Mouse (Mus musculus) C2C12 (cell line): ENCODE results near the gene Trip11. TPM values are rescaled to one million over a fixed set of nuclear protein-coding genes. Genes with fewer than 3 reads are reported as not detected.

ENCODE experiments used
- H3K27me3 ChIP-seq: one replicate; pipeline ENCODE4 v1.6.1; 2011; ENCODE audit not compliant: control insufficient read depth, insufficient read depth, insufficient read length
- H3K36me3 ChIP-seq: one replicate; pipeline ENCODE4 v1.6.1; 2011; ENCODE audit not compliant: control insufficient read depth, insufficient read depth
- H3K4me3 ChIP-seq: one replicate; pipeline ENCODE4 v1.5.1; 2011; ENCODE audit warnings: mild to moderate bottlenecking, control low read depth; ENCODE audit not compliant: poor library complexity, insufficient read depth, severe bottlenecking
- H3K79me2 ChIP-seq: one replicate; pipeline ENCODE4 v1.6.1; 2011; ENCODE audit not compliant: control insufficient read depth, insufficient read depth
- H3K79me3 ChIP-seq: one replicate; pipeline ENCODE4 v1.6.1; 2011; ENCODE audit warnings: low read depth, control low read depth
- H3ac ChIP-seq: one replicate; pipeline ENCODE3; 2011; ENCODE audit warnings: low read depth; ENCODE audit not compliant: control insufficient read depth, insufficient read length
- CEBPB ChIP-seq: IDR thresholded peaks from one replicate; pipeline ENCODE4 v1.6.1; 2011; ENCODE audit warnings: low read depth, mild to moderate bottlenecking, control low read depth, moderate library complexity
- CTCF ChIP-seq: IDR thresholded peaks from one replicate; pipeline ENCODE4 v1.5.1; 2011; ENCODE audit not compliant: control insufficient read depth, insufficient read depth, insufficient read length
- FOSL1 ChIP-seq: IDR thresholded peaks from one replicate; pipeline ENCODE4 v1.8.0; 2011; ENCODE audit warnings: mild to moderate bottlenecking, low read length; ENCODE audit not compliant: poor library complexity, insufficient read depth, severe bottlenecking
- MAX ChIP-seq: IDR thresholded peaks from one replicate; pipeline ENCODE4 v1.6.1; 2011; ENCODE audit warnings: mild to moderate bottlenecking, control low read depth
- MYOD1 ChIP-seq: IDR thresholded peaks from one replicate; pipeline ENCODE4 v1.6.1; 2011; ENCODE audit warnings: low read depth; ENCODE audit not compliant: control insufficient read depth, insufficient read length
- MYOG ChIP-seq: IDR thresholded peaks from one replicate; pipeline ENCODE4 v1.6.1; 2011; ENCODE audit not compliant: control insufficient read depth, insufficient read length; ENCODE audit errors: extremely low read depth
- USF1 ChIP-seq: IDR thresholded peaks from one replicate; pipeline ENCODE4 v1.6.1; 2011; ENCODE audit warnings: low read depth, mild to moderate bottlenecking, control low read depth, moderate library complexity
- polyA plus RNA-seq: library from polyadenylated mRNA; unstranded; fragments of >200 nt; fragmentation: generic; extraction: Trizol; gene quantifications from one replicate; pipeline ENCODE4 v1.2.1, GENCODE M21; 2012; ENCODE audit warnings: missing spikeins

Trip11 gene
- polyA plus RNA-seq, 1 experiment = 2.4 TPM

DNA sequence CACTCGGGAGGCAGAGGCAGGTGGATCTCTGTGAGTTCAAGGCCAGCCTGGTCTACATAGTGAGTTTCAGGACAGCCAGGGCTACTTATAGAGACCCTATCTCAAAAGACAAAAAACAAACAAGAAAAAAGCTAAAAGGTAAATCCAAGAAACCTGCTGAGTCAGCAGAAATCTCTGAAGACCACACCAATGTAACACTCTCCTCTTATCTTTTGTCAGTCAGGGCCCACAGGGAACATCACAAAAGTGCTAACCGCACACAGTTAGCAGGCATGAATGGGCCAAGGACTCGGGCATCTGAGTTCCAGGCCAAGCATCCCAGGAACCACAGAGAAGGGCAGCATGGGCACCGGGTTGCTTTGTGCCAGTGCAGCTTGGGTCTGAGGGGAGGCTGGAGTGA lies 120.4 kb downstream of the Trip11 start:
- Histone ChIP-seq H3K27me3 (no peaks in the 10 kb centered on the region), H3K36me3 (no peaks in the 10 kb centered on the region), H3K79me2 (no peaks in the 10 kb centered on the region), H3ac (no peak overlapping the region), H3K4me3 (no peak overlapping the region), H3K79me3 (no peaks in the 10 kb centered on the region)
- TF ChIP-seq CTCF = no peak
- no peak for TF ChIP-seq MYOD1
- TF ChIP-seq MAX = no peak
- TF ChIP-seq FOSL1 = no peak
- TF ChIP-seq USF1 = no peak
- TF ChIP-seq CEBPB = no peak
- no peak for TF ChIP-seq MYOG

DNA sequence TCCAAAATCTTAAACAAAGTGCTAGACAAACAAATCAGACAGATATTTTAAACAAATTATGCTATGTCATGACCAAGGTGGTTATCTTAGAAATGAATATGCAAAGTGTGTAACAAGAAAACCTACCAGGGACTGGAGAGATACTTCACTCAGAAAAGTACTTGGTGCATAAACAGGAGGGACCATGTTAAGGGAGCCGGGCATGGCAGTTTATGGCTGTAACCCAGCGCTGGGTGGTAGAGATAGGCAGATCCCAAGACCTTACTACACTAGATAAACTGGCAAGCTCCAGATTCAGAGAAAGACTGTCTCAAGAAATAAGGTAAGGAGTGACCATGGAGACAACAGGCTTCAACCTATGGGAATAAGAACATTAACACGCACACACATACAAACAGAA lies 123.3 kb downstream of the Trip11 start:
- H3K79me3 ChIP-seq = no peaks in the 10 kb centered on the region
- H3ac ChIP-seq = no peak overlapping the region
- no peak overlapping the region for H3K4me3 ChIP-seq
- H3K36me3 ChIP-seq = no peaks in the 10 kb centered on the region
- H3K79me2 ChIP-seq = no peaks in the 10 kb centered on the region
- TF ChIP-seq FOSL1 = no peak
- no peak for TF ChIP-seq MYOD1
- H3K27me3 ChIP-seq = no peaks in the 10 kb centered on the region

DNA sequence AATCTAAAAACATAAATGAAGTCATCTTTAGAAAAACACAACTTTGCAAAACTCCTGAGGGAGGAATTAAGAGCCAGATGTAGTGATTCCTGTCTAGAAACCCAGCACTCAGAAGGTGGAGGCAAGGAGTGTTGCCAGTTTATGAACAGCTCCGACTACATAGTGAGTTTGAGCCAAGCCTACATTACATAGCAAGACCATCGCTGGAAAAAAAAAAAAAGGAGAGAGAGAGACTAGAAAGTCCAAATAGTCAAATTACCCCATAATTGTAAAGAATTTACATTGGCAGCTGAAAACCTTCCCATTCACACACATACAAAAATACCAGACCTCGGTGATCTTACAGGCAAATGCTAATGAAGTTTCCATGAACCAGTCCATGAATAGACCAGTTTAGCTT lies 123.8 kb downstream of the Trip11 start:
- no peaks in the 10 kb centered on the region for H3K79me2 ChIP-seq
- no peaks in the 10 kb centered on the region for H3K36me3 ChIP-seq
- TF ChIP-seq MYOD1 (no peak), MYOG (no peak), USF1 (no peak), CTCF (no peak), FOSL1 (no peak)
- no peak overlapping the region for H3K4me3 ChIP-seq
- H3K79me3 ChIP-seq = no peaks in the 10 kb centered on the region
- H3ac ChIP-seq = no peak overlapping the region
- no peaks in the 10 kb centered on the region for H3K27me3 ChIP-seq

Other genes starting within 250 kb of the Trip11 start
- not detected for gene Tc2n, start 194.7 kb downstream of the Trip11 start, polyA plus RNA-seq
- 4.8 TPM for gene Fbln5, start 94.2 kb downstream of the Trip11 start, polyA plus RNA-seq
- 2.0 TPM for gene Atxn3, start 45.0 kb upstream of the Trip11 start, polyA plus RNA-seq
- 14.3 TPM for gene Cpsf2, start 62.7 kb upstream of the Trip11 start, polyA plus RNA-seq
- gene Slc24a4, start 215.5 kb upstream of the Trip11 start, polyA plus RNA-seq = not detected